Mouse (Mus musculus) MEL-GATA-1-ER (cell line): Measurements from ENCODE around the gene Slc29a1.

Experiments used
- DNase-seq: peaks from one replicate; pipeline ENCODE4 v3.0.0-alpha.2; 2012; ENCODE audit warnings: low read depth; ENCODE audit errors: extremely low read depth

The Slc29a1 gene

GRCm38 (mm10) chr17:45572103-45573086, 27.0 kb downstream of the Slc29a1 start:
- DNase-seq, result no peak

- no peak for DNase-seq
Measured at GRCm38 (mm10) chr17:45569999-45570398, 29.4 kb downstream of the Slc29a1 start.

- no peak for DNase-seq
Measured at GRCm38 (mm10) chr17:45568990-45569389, 30.4 kb downstream of the Slc29a1 start.

GRCm38 (mm10) chr17:45567162-45567601, 32.2 kb downstream of the Slc29a1 start:
- no peak for DNase-seq

- no peak for DNase-seq
Measured at GRCm38 (mm10) chr17:45566360-45567161, 32.8 kb downstream of the Slc29a1 start.

GRCm38 (mm10) chr17:45566031-45566359, 33.4 kb downstream of the Slc29a1 start:
- DNase-seq, result no peak

- no peak for DNase-seq
Measured at GRCm38 (mm10) chr17:45565103-45565502, 34.3 kb downstream of the Slc29a1 start.

- DNase-seq, result no peak
Measured at GRCm38 (mm10) chr17:45564531-45565084, 34.8 kb downstream of the Slc29a1 start.

- DNase-seq, result no peak
Measured at GRCm38 (mm10) chr17:45563655-45564530, 35.5 kb downstream of the Slc29a1 start, which contains the start of gene Slc35b2. Gene Slc35b2, plus strand, starts transcription at chr17:45563874.

GRCm38 (mm10) chr17:45563216-45563615, 36.2 kb downstream of the Slc29a1 start:
- DNase-seq, result no peak

GRCm38 (mm10) chr17:45559732-45560525, 39.5 kb downstream of the Slc29a1 start:
- DNase-seq, result no peak

GRCm38 (mm10) chr17:45557998-45558862, 41.2 kb downstream of the Slc29a1 start:
- DNase-seq, result no peak

- DNase-seq, result no peak
Measured at GRCm38 (mm10) chr17:45557246-45557824, 42.1 kb downstream of the Slc29a1 start.

GRCm38 (mm10) chr17:45556514-45557245, 42.7 kb downstream of the Slc29a1 start:
- peak; percentile 68 for DNase-seq

GRCm38 (mm10) chr17:45556107-45556489, 43.3 kb downstream of the Slc29a1 start:
- DNase-seq, result no peak

GRCm38 (mm10) chr17:45555452-45556106, 43.8 kb downstream of the Slc29a1 start, which contains the start of gene Nfkbie:
Gene Nfkbie, plus strand, starts transcription at chr17:45555703.
- DNase-seq, result peak; percentile 68

- peak; percentile 65 for DNase-seq
Measured at GRCm38 (mm10) chr17:45554420-45554819, 45.0 kb downstream of the Slc29a1 start.
